Mouse (Mus musculus) olfactory bulb, adult 2 months (tissue): ENCODE measurements at regions not wholly inside any gene's neighbourhood (a gene's known extent, or its start where the extent isn't known, plus 50 kb on each side); places are given as distances from the start of the nearest gene placed in this dataset.

Experiments
- CTCF ChIP-seq: fragments of 200-500 bp; IDR thresholded peaks from 2 replicates; pipeline ENCODE4 v1.5.1; 2012; ENCODE audit warnings: low read depth, mild to moderate bottlenecking, low read length, moderate library complexity; ENCODE audit not compliant: insufficient read depth
- POLR2A ChIP-seq: fragments of 200-500 bp; IDR thresholded peaks from 2 replicates; pipeline ENCODE4 v1.6.1; 2012; ENCODE audit warnings: mild to moderate bottlenecking, low read depth, low read length, moderate library complexity; ENCODE audit not compliant: insufficient read depth

- no peak for TF ChIP-seq POLR2A
- no peak for TF ChIP-seq CTCF
Observed at GRCm38 (mm10) chr3:40371411-40371810, 159.7 kb upstream of the Intu start.
